Mouse (Mus musculus): Measurements from ENCODE around the gene H2-Eb1.

- TF ChIP-seq MAX (IDR thresholded peaks at IDR 0.05; ENCODE audit: low read depth) (no peak), POLR2A (IDR thresholded peaks at IDR 0.05; ENCODE audit: insufficient read length, low read depth) (no peak), REST (IDR thresholded peaks at IDR 0.05; ENCODE audit: insufficient read depth, insufficient read length) (no peak)
Observed at GRCm38 (mm10) chr17:34309683-34310385, 4.2 kb downstream of the H2-Eb1 start.

Measured in myocyte (in vitro differentiated cells).